Mouse (Mus musculus) bone marrow macrophage, adult 2 months (primary cell): Measurements from ENCODE around the gene Sycp1.

Source experiments
- CTCF ChIP-seq: IDR thresholded peaks from 2 replicates; pipeline ENCODE4 v1.5.1; 2012; ENCODE audit warnings: low read depth, mild to moderate bottlenecking, low read length, moderate library complexity
- POLR2A ChIP-seq: IDR thresholded peaks from 2 replicates; pipeline ENCODE4 v1.6.1; 2012; ENCODE audit warnings: mild to moderate bottlenecking, low read depth, low read length, borderline replicate concordance

DNA sequence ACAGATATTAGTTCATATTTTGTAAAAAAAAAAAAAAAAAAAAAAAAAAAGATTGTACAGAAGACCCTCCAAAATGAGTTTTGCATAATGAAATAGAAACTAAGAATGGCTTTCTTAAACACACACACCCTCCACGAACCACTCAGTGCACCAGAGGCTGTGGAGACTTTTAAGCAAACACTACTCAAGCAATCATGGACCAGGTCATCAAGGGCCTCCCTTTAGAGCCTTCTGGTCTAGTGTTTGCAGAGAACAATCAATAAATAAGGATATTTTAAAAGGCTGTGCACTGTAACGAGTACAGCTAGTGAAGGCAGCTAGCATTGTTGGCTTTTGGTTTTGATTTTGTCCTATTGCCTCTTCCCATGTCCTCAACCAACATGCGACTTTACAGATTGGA, 10.4 kb upstream of the Sycp1 start:
- TF ChIP-seq CTCF = no peak
- TF ChIP-seq POLR2A = no peak
